Mouse (Mus musculus) embryo, embryonic 9.5 days (tissue): Measurements from ENCODE around the gene Cd247.

Experiments used
- DNase-seq: peaks from one replicate; pipeline ENCODE4 v3.0.0-alpha.2; 2017; ENCODE audit errors: extremely low spot score

The Cd247 gene

GRCm38 (mm10) chr1:165818145-165818860, 29.8 kb downstream of the Cd247 start:
- no peak for DNase-seq

GRCm38 (mm10) chr1:165819147-165819546, 30.7 kb downstream of the Cd247 start:
- no peak for DNase-seq

GRCm38 (mm10) chr1:165822031-165822430, 33.5 kb downstream of the Cd247 start:
- no peak for DNase-seq

GRCm38 (mm10) chr1:165828173-165828572, 39.7 kb downstream of the Cd247 start:
- DNase-seq, result no peak

- DNase-seq, result no peak
Observed at GRCm38 (mm10) chr1:165828615-165829014, 40.1 kb downstream of the Cd247 start.

- no peak for DNase-seq
Observed at GRCm38 (mm10) chr1:165829890-165830289, 41.4 kb downstream of the Cd247 start.

- DNase-seq, result no peak
Observed at GRCm38 (mm10) chr1:165833244-165833643, 44.8 kb downstream of the Cd247 start.

- no peak for DNase-seq
Observed at GRCm38 (mm10) chr1:165833910-165834632, 45.6 kb downstream of the Cd247 start.

- DNase-seq, result no peak
Observed at GRCm38 (mm10) chr1:165834633-165834975, 46.1 kb downstream of the Cd247 start.

- DNase-seq, result peak; percentile 56
Observed at GRCm38 (mm10) chr1:165836461-165836860, 48.0 kb downstream of the Cd247 start.

GRCm38 (mm10) chr1:165837546-165837945, 49.1 kb downstream of the Cd247 start:
- no peak for DNase-seq

- no peak for DNase-seq
Observed at GRCm38 (mm10) chr1:165839201-165839600, 50.7 kb downstream of the Cd247 start.

- peak; percentile 64 for DNase-seq
Observed at GRCm38 (mm10) chr1:165840548-165841230, 52.2 kb downstream of the Cd247 start.

GRCm38 (mm10) chr1:165842170-165842569, 53.7 kb downstream of the Cd247 start:
- no peak for DNase-seq

- DNase-seq, result no peak
Observed at GRCm38 (mm10) chr1:165843586-165843985, 55.1 kb downstream of the Cd247 start.

GRCm38 (mm10) chr1:165844466-165844951, 56.0 kb downstream of the Cd247 start:
- peak; percentile 53 for DNase-seq

- DNase-seq, result no peak
Observed at GRCm38 (mm10) chr1:165844956-165845355, 56.5 kb downstream of the Cd247 start.

- DNase-seq, result no peak
Observed at GRCm38 (mm10) chr1:165845366-165845765, 56.9 kb downstream of the Cd247 start.

- DNase-seq, result no peak
Observed at GRCm38 (mm10) chr1:165848417-165848816, 59.9 kb downstream of the Cd247 start.

GRCm38 (mm10) chr1:165848881-165849280, 60.4 kb downstream of the Cd247 start:
- no peak for DNase-seq

GRCm38 (mm10) chr1:165849458-165850445, 61.3 kb downstream of the Cd247 start:
- DNase-seq, result no peak
